Mouse (Mus musculus): ENCODE measurements at regions not wholly inside any gene's neighbourhood (a gene's known extent, or its start where the extent isn't known, plus 50 kb on each side); places are given as distances from the start of the nearest gene placed in this dataset.

DNA sequence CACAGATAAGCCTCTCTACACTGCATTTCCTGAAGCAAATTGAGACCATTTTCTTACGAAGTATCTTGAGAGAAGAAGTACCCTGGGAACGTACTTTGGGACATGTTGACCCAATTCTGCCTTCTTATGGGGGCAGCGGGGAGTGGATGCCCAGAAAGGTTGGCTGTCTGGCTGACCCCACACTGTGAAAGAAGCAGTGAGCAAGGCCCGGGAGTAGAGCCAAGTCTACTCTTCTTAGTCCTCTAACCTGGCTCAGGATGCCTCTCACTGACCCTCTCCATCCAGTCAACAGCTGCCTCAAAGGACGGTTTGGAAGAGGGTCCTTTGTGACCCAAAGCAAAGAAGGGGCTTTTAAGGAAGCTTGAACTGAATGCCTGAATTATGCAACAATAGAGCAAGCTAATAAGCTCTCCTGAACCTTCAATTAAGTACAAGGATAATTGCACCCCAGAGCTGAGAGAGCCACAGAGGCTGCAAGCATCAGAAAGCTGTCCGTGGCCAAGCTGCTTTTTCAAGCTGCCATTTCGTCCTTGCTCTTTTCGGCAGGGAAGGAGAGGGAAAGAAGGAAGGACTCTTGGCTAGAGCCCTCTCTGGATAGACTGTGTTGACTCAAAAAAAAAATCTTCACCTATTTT, 70.3 kb downstream of the Pctp start:
- peak; percentile 18 to 22 for DNase-seq (ENCODE audit: low spot score in 2 of 2)

DNA sequence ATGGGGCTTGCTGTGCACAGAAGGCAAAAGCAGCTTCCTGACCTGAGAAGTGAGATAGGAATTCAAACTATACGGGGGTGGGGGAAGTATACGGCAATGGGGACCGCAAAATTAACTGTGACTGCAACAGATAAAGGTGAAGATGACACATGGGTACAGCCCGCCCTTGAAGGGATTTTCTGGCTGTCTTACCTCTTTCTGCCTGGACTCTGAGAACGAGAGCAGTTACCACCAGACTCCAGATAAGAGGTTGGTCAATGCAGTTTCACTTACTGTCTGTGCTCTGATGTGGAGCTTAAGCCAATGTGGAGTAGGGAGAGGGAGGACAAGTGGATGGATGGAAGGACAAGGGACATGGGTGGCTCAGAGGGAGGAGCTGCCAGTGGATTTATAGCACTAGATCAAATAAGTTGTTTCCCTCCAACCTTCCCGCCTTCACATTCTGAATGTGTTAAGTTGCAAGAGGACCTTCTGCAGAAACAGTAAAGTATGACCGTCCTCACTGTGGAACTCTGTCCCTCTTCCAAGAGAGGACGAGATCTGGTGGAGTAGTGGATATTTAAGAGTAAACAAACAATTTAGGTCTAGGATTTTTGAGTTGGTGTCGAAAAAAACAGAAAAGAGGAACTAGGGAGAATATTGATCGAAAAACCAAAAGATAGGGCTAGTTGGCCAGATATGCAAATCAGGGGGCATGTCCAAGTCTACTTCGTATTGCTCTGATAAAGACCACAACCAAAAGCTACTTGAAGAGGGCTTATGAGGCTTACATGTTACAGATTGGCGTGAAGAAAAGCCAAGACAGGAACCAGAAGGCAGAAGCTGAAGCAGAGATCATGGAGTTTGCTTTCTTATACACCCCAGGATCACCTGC, 73.3 kb downstream of the Pctp start:
- no peak for DNase-seq (ENCODE audit: low spot score in 2 of 2)

DNA sequence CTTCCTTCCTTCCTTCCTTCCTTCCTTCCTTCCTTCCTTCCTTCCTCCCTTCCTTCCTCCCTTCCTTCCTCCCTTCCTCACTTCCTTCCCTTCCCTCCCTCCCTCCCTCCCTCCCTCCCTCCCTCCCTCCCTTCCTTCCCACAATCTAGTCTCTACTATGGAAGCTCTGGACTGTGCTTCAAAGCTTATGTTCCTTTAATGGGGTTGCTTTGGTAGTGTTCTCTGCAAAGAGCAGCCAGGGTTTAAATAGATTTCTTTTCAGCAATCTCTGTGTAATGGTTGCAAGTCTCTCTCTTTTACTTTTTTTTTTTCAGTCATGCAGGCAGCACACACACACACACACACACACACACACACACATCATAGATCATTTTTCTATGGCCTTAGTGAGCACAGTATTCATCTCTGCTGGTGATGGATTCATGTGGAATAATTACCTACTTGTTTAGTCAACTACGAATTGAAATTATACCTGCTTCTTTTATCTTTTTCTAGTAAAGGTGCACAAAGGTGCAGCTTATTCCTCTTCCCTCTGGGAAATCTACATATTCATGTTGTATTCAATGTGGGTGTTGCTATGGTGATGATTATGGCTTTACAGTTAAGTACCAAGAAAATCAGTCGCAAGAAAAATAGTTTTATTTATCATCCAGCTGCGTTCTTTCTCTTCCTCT, 75.1 kb downstream of the Pctp start:
- DNase-seq (ENCODE audit: low spot score in 2 of 2): no peak

DNA sequence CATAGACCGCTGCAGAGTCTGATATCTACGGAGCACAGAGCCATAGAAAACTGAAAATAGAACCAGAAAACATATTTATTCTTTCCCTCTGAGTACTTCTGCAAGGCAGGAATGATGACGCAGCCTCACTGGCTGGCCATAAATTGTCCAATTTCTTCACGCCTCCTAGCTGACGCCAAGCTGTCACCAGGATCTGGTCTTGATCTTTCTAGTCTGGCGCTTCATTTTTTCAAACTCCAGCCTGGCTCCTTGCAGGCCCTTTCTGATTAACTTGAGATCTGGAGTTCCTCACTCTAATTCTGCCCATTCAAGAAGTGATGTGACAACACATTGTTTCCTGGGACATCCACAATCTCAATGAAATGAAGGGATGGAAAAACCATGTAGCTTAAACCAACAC, 80.1 kb downstream of the Pctp start:
- DNase-seq (ENCODE audit: low spot score in 2 of 2): no peak

DNA sequence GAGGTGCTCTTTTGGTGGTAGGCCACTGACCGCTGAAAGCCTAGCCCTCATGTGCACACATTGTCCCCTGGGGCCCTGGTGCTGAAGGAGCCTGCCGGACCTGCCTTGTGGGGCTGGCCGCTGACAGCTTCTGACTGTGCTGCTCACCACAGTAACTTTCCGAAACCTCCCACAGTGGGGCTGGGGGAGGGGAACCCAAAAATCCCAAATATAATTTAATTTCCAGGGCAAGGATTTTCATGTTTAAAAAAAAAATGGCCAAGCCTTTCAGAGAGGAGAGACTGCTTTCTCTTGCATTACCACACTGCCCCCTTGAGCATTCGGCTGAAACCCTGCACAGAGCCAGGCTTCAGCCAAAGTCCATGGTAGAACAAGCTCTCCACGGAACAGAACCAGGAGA, 81.5 kb downstream of the Pctp start:
- DNase-seq (ENCODE audit: low spot score in 2 of 2): peak; percentile 68 to 77

DNA sequence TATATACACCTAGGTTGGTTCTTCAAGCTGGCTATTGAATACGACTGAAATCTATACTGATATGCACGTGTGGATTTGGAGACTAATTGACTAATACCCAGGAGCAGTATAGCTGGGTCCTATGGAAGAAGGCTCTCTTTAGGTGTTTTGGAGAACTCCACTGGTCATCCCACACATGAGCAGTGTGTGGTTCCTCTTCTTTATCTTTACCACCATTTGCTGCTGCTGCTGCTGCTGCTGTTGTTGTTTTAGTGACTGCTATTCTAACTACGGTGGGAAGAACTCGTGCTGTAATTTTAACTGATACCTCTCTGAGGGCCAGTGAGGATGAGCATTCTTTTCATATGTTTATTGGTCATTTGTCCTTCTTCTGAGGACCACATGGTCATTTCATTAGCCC, 86.9 kb downstream of the Pctp start:
- no peak for DNase-seq (ENCODE audit: low spot score in 2 of 2)

DNA sequence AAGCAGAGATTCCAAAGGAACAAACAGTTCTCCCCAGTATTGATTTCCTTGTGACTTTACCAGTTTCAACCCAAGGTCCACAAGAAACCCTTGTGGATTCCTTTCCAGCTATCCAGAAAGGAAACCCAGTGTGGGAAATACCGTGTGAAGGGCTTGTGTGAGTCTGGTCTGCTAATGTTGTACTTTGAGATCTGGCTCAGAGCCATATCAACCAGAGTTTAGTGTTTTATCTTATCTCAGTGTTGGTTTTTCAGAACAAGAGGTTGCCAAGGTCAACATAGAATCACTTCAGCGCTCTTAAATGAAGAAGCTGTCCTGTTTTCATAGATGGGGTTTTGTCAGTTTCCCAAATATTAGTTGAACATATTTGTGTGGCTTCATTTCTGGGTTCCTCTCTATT, 88.1 kb downstream of the Pctp start:
- no peak for DNase-seq (ENCODE audit: low spot score in 2 of 2)

DNA sequence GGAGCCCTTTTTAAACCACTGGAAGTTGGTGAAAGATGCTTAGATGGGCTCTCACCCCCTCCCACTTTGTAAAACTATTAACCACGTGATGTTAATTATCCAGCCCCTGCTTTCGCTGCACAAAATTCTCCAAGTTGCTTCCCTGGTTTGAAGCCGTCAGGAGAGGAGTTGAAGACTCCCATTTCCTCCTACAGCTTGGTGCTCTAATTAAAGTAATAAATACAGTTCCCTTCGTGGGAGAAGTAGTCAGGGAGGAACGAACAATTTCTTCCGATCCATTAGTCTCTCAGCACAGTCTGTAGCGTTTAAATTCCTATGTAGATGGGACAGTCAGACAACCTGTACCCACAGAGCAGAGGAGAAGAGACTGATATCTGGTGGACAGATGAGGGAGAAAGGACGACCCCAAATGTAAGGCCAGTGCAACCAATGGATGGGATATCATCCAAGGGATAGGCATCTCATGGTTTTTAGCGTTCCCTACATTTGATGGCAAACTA, 101.4 kb downstream of the Pctp start:
- DNase-seq (ENCODE audit: low spot score in 2 of 2): no peak

DNA sequence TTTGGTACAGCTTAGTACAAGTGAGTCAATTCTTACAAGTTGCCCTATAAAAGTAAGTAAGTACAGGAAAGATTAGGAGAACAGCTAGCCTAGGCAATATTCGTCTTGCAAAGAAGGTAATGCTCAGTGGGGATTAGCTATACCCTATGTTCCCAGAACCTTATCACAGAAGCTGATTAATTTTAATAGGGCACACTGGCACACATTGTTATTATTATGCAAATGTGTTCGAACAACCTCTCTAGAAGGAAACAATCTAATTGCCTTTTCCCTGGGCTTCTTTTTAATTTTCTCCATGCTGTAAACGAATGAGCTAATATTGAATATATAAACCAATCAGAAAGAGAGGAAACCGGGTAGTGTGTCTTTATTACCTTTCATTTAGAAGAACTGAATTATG, 104.2 kb downstream of the Pctp start:
- DNase-seq (ENCODE audit: low spot score in 2 of 2): no peak

DNA sequence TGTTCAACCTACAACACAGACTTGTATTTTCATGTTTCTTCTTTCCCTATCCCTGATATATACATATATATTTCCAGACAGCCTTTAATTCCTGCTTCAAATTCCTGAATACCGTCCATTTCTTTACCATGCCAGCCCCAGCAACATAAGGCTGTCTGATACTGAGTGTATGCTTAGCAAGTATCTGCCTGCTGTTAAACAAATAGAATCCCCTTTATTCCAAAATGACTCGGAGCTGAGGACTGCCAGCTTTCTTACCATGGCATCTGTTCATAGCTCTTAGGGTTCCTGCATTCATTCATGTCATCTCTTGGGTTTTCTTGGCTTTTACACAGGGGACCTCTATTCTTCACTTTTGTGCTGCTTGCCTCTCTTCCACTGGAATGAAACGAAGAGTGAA, 105.8 kb downstream of the Pctp start:
- no peak for DNase-seq (ENCODE audit: low spot score in 2 of 2)

DNA sequence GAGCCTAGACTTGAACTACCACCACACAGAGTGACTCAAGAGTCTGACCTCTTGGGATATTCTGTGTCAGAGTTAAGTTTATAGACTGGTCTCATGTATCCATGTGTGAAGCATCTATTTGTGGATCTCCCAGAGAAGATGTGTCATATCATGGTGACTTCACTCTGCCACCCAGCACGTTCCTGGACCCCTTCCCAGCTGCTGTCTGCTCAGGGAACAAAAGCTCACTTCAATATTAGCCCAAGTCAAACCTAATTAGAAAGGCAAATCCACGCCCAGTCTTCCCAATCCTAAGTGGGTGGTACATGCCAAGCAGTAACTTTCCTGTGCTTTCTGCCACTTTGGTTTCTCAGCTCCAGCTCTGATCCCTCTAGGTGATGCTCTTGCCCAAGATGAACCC, 94.1 kb upstream of the Ankfn1 start:
- DNase-seq (ENCODE audit: low spot score in 2 of 2): no peak

DNA sequence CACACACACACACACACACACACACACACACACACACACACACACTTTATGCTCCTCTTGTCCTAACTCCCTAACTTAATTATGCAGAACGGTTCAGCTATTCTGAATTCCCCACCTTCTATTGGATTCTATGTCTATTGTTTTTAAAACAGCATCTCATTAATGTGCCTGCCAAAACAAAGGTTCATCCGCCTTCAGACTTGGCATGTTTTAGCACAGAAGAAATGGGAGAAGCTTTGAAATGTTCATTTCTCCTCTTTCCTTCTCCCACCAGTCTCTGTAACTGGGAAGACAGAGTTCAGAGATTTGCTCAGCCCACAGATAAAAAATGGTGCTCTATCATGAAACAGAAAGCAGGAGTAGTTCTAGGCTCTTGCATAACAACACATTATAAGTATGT, 90.1 kb upstream of the Ankfn1 start:
- DNase-seq (ENCODE audit: low spot score in 2 of 2): peak in 1 of 2 experiments; percentile 6

DNA sequence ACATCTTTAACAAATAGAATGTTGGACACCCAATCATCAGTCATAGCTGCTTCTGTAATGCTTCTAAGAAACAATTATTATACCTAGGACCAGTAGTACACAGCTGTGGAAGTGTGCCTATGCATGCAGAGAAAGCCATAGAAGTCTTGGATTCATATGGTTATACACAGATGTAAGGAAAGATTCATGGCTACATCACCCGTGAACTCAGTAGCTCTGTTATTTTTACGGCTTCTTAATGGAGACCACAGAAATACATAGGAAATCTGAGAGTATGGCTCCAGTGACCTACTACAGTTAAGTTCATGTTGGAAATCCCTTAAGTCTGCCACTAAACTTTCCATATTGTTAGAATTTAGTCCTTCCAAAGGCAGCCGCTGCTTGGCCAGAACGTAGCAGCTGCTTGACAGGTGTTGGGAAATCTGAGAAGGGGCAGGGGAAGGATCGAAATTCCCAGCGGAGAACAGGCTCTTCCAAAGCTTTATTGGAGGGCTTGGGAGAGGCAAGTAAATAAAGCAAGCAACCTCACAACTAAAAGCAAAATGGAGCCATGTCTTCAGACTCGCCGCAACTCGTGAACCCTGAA, 78.8 kb upstream of the Ankfn1 start:
- no peak for DNase-seq (ENCODE audit: low spot score in 2 of 2)

DNA sequence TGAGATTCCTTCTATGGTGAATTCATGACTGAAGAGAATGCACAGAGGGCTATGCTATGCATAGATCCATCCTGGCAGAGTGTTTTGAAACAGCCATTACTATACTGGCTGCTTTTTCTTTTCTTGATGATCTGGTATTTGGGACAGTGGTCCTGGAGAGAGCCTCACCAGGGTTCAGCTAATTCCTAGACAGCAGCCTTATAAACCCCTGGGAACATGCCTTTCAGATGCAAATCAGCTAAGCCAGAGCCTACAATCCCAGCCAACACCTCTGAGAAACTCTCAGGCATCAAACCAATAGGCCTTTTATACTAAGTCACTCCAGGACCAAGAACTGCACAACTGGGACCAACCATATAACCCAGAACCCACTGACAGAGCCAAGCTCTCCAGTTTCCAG, 64.4 kb upstream of the Ankfn1 start:
- DNase-seq (ENCODE audit: low spot score in 2 of 2): peak in 1 of 2 experiments; percentile 4

DNA sequence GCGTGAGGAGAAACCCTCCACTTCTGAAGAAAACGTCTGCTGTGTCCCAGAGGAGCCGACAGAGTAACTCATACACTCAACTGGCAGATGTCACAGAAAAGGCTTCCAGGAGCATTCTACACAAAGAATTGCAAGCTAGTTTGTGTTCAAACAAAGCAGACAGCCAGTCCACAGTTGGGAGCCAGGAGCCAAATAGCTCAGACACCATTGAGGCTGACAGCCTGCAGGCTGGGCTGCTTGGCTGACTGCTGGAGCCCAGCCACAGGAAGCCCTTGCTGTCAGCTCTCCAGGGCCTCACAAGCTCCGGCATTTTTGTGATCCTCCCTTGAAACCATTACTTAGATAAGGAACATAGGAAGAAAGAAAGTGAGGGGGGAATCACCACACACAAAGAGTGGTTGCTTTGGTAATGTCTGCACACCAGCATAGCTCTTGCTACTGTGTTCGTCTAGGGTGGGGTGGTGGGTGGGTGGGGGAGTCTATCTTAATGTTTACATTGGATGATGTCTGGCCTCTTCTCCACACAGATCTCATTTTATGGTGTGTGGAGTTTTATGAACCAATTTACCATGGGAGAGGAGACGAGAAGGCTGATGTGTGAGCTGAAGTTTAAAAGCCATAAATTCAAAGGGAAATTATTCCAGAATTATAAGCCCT, 62.3 kb upstream of the Ankfn1 start:
- peak in 1 of 2 experiments; percentile 6 for DNase-seq (ENCODE audit: low spot score in 2 of 2)

DNA sequence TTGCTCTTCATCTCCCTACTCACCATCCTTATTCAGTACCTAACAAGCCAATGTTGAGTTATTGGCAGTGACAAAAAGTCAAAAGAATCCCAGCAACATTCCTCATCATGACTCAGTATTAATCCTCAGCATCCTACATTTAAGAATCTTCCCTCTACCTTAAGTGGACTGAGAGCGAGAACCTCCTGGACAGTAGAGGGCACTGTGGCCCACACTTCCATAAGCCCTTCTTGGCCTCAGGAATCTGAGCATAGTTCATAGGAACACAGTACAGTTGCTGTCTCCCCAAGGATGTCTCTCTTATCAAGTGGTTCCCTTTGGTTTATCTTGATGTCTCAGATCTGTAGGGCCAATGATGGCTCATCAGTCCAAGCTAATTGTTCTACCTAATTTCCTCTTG, 60.5 kb upstream of the Ankfn1 start:
- DNase-seq (ENCODE audit: low spot score in 2 of 2): no peak

DNA sequence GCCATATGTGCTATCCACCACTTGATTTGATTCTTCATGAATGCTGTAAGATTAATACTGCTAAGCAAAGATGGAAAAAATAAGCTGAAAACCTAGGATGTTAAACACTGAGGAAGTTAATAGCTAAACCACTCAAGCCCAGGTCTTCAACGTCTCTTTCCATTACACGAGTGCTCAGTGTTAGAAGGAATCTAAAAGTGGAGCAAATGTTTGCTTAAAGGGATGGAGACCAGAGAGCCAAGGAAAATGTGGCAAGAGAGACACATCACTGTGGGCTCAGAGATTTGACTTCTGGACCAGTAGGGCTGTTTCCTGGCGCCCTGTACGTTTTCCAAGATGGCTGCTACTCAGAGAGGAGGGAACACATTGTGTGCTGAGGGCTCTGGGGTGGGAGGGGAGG, 59.4 kb upstream of the Ankfn1 start:
- DNase-seq (ENCODE audit: low spot score in 2 of 2): no peak

DNA sequence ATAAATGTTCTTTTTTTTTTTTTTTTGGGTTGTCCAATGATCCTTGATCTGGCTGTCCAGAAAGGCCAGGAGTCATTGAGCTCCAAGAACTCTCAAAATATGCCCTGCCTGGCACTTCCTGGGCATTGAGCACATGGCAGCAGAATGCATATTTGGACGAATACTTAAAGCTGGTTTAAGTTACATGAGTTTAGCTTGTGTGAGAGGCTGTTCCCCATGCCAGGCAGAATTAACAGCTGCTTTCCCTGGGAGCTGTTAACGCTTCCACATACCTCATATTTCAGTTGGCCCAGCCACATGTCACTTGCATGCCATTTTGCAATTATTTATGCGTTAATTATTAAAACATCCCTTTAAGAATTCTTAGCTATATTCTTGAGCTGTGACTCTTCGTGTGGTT, 56.6 kb upstream of the Ankfn1 start:
- DNase-seq (ENCODE audit: low spot score in 2 of 2): no peak

DNA sequence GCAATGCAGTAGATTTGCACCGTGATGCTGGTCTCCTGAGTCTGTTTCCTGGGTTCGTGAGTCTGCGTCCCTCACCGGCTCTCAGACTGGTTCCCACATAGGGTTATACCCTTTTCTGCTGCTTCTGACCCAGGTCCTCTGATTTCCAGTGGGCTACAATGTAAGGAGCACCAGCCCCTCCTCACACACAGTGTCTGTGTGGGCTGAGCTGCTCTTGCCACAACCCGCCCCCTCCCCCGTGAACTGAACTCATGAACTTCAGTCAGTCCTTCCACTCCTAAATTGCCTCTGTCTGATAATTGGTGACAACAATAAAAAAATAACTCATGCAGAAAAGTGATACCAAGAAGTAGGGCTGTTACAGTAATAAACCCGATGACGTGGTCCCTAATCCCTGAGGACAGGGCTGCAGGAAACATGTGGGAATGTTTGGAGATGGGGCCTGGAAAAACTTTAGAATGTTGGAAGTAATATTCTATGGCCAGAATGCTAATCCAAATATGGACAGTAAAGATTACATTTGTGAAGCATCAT, 54.2 kb upstream of the Ankfn1 start:
- no peak for DNase-seq (ENCODE audit: low spot score in 2 of 2)
